Mouse (Mus musculus): Measurements from ENCODE around the gene Smo. TPM values are rescaled to one million over a fixed set of nuclear protein-coding genes. Genes with fewer than 3 reads are reported as not detected.

Smo gene
- polyA plus RNA-seq, 1 experiment from 2014 or later = 29.2 TPM

- Histone ChIP-seq H3K4me2 (ENCODE audit: low read depth, low read length) (no peak overlapping the region), H3K4me3 (ENCODE audit: low read length) (no peak overlapping the region), H3K9me3 (ENCODE audit: control insufficient read depth, low read length) (no peaks in the 10 kb centered on the region), H3K36me3 (ENCODE audit: control insufficient read depth, insufficient read depth, low read length) (no peaks in the 10 kb centered on the region), H3K27ac (ENCODE audit: low read length) (no peak overlapping the region), H3K4me1 (replicated peaks; ENCODE audit: control insufficient read depth, insufficient read depth, low read length) (no peaks in the 10 kb centered on the region), H3K27me3 (ENCODE audit: control insufficient read depth, insufficient read depth, low read depth, low read length) (no peaks in the 10 kb centered on the region), H3K9ac (ENCODE audit: low read length) (no peak overlapping the region)
- WGBS = 81% methylated on average over 3 of the region's 3 CpGs
- no peak for ATAC-seq (ENCODE audit: low read depth)
These were observed 41.9 kb downstream of the Smo start for GRCm38 (mm10) chr6:29777238-29777555.

GRCm38 (mm10) chr6:29780082-29780481, 44.8 kb downstream of the Smo start:
- no peaks in the 10 kb centered on the region for H3K4me1 ChIP-seq (replicated peaks; ENCODE audit: control insufficient read depth, insufficient read depth, low read length)
- no peak overlapping the region for H3K4me2 ChIP-seq (ENCODE audit: low read depth, low read length)
- no peaks in the 10 kb centered on the region for H3K36me3 ChIP-seq (ENCODE audit: control insufficient read depth, insufficient read depth, low read length)
- H3K9ac ChIP-seq (ENCODE audit: low read length) = no peak overlapping the region
- no peak overlapping the region for H3K27ac ChIP-seq (ENCODE audit: low read length)
- no peaks in the 10 kb centered on the region for H3K9me3 ChIP-seq (ENCODE audit: control insufficient read depth, low read length)
- no peaks in the 10 kb centered on the region for H3K27me3 ChIP-seq (ENCODE audit: control insufficient read depth, insufficient read depth, low read depth, low read length)
- ATAC-seq (ENCODE audit: low read depth) = no peak
- no peak overlapping the region for H3K4me3 ChIP-seq (ENCODE audit: low read length)

GRCm38 (mm10) chr6:29780571-29780970, 45.3 kb downstream of the Smo start:
- WGBS = 92% methylated on average over 2 of the region's 2 CpGs
- H3K9me3 ChIP-seq (ENCODE audit: control insufficient read depth, low read length) = no peaks in the 10 kb centered on the region

GRCm38 (mm10) chr6:29782239-29782638, 46.9 kb downstream of the Smo start:
- Histone ChIP-seq H3K27me3 (ENCODE audit: control insufficient read depth, insufficient read depth, low read depth, low read length) (no peaks in the 10 kb centered on the region), H3K27ac (ENCODE audit: low read length) (no peak overlapping the region), H3K4me1 (replicated peaks; ENCODE audit: control insufficient read depth, insufficient read depth, low read length) (no peaks in the 10 kb centered on the region), H3K9me3 (ENCODE audit: control insufficient read depth, low read length) (no peaks in the 10 kb centered on the region), H3K36me3 (ENCODE audit: control insufficient read depth, insufficient read depth, low read length) (no peaks in the 10 kb centered on the region), H3K9ac (ENCODE audit: low read length) (no peak overlapping the region), H3K4me2 (ENCODE audit: low read depth, low read length) (no peak overlapping the region), H3K4me3 (ENCODE audit: low read length) (no peak overlapping the region)
- no peak for ATAC-seq (ENCODE audit: low read depth)
- WGBS = 41% methylated on average over 1 of the region's 1 CpGs

More at GRCm38 (mm10) chr6:29780571-29780970, 45.3 kb downstream of the Smo start:
- Histone ChIP-seq H3K27me3 (ENCODE audit: control insufficient read depth, insufficient read depth, low read depth, low read length) (no peaks in the 10 kb centered on the region), H3K36me3 (ENCODE audit: control insufficient read depth, insufficient read depth, low read length) (no peaks in the 10 kb centered on the region), H3K4me2 (ENCODE audit: low read depth, low read length) (no peak overlapping the region), H3K27ac (ENCODE audit: low read length) (no peak overlapping the region), H3K4me3 (ENCODE audit: low read length) (no peak overlapping the region), H3K9ac (ENCODE audit: low read length) (no peak overlapping the region), H3K4me1 (replicated peaks; ENCODE audit: control insufficient read depth, insufficient read depth, low read length) (no peaks in the 10 kb centered on the region)
- ATAC-seq (ENCODE audit: low read depth) = no peak

GRCm38 (mm10) chr6:29783960-29784359, 48.7 kb downstream of the Smo start:
- Histone ChIP-seq H3K4me1 (replicated peaks; ENCODE audit: control insufficient read depth, insufficient read depth, low read length) (no peaks in the 10 kb centered on the region), H3K4me2 (ENCODE audit: low read depth, low read length) (no peak overlapping the region), H3K27me3 (ENCODE audit: control insufficient read depth, insufficient read depth, low read depth, low read length) (no peaks in the 10 kb centered on the region), H3K9ac (ENCODE audit: low read length) (no peak overlapping the region), H3K36me3 (ENCODE audit: control insufficient read depth, insufficient read depth, low read length) (no peaks in the 10 kb centered on the region), H3K4me3 (ENCODE audit: low read length) (no peak overlapping the region), H3K27ac (ENCODE audit: low read length) (no peak overlapping the region), H3K9me3 (ENCODE audit: control insufficient read depth, low read length) (no peaks in the 10 kb centered on the region)
- no peak for ATAC-seq (ENCODE audit: low read depth)
- 84% methylated on average over 6 of the region's 6 CpGs for WGBS

GRCm38 (mm10) chr6:29784413-29785021, 49.2 kb downstream of the Smo start:
- H3K36me3 ChIP-seq (ENCODE audit: control insufficient read depth, insufficient read depth, low read length) = no peaks in the 10 kb centered on the region
- no peaks in the 10 kb centered on the region for H3K27me3 ChIP-seq (ENCODE audit: control insufficient read depth, insufficient read depth, low read depth, low read length)
- 85% methylated on average over 3 of the region's 3 CpGs for WGBS
- no peak overlapping the region for H3K27ac ChIP-seq (ENCODE audit: low read length)
- H3K9ac ChIP-seq (ENCODE audit: low read length) = no peak overlapping the region
- no peaks in the 10 kb centered on the region for H3K4me1 ChIP-seq (replicated peaks; ENCODE audit: control insufficient read depth, insufficient read depth, low read length)
- ATAC-seq (ENCODE audit: low read depth) = no peak
- H3K4me2 ChIP-seq (ENCODE audit: low read depth, low read length) = no peak overlapping the region
- no peak overlapping the region for H3K4me3 ChIP-seq (ENCODE audit: low read length)
- no peaks in the 10 kb centered on the region for H3K9me3 ChIP-seq (ENCODE audit: control insufficient read depth, low read length)

- no peak for ATAC-seq (ENCODE audit: low read depth)
- 68% methylated on average over 5 of the region's 5 CpGs for WGBS
These were observed 50.5 kb downstream of the Smo start for GRCm38 (mm10) chr6:29785759-29786158.

GRCm38 (mm10) chr6:29788779-29789350, 53.6 kb downstream of the Smo start:
- Histone ChIP-seq H3K27me3 (ENCODE audit: control insufficient read depth, insufficient read depth, low read depth, low read length) (no peaks in the 10 kb centered on the region), H3K9ac (ENCODE audit: low read length) (no peak overlapping the region), H3K9me3 (ENCODE audit: control insufficient read depth, low read length) (no peaks in the 10 kb centered on the region), H3K4me3 (ENCODE audit: low read length) (no peak overlapping the region), H3K4me2 (ENCODE audit: low read depth, low read length) (no peak overlapping the region), H3K4me1 (replicated peaks; ENCODE audit: control insufficient read depth, insufficient read depth, low read length) (no peaks in the 10 kb centered on the region), H3K27ac (ENCODE audit: low read length) (no peak overlapping the region), H3K36me3 (ENCODE audit: control insufficient read depth, insufficient read depth, low read length) (no peaks in the 10 kb centered on the region)
- ATAC-seq (ENCODE audit: low read depth) = no peak
- WGBS = 59% methylated on average over 3 of the region's 3 CpGs

More at GRCm38 (mm10) chr6:29785759-29786158, 50.5 kb downstream of the Smo start:
- no peaks in the 10 kb centered on the region for H3K9me3 ChIP-seq (ENCODE audit: control insufficient read depth, low read length)
- no peak overlapping the region for H3K4me3 ChIP-seq (ENCODE audit: low read length)
- H3K4me1 ChIP-seq (replicated peaks; ENCODE audit: control insufficient read depth, insufficient read depth, low read length) = no peaks in the 10 kb centered on the region
- no peak overlapping the region for H3K4me2 ChIP-seq (ENCODE audit: low read depth, low read length)
- H3K9ac ChIP-seq (ENCODE audit: low read length) = no peak overlapping the region
- no peak overlapping the region for H3K27ac ChIP-seq (ENCODE audit: low read length)
- H3K27me3 ChIP-seq (ENCODE audit: control insufficient read depth, insufficient read depth, low read depth, low read length) = no peaks in the 10 kb centered on the region
- no peaks in the 10 kb centered on the region for H3K36me3 ChIP-seq (ENCODE audit: control insufficient read depth, insufficient read depth, low read length)

- Histone ChIP-seq H3K9me3 (ENCODE audit: control insufficient read depth, low read length) (no peaks in the 10 kb centered on the region), H3K9ac (ENCODE audit: low read length) (no peak overlapping the region), H3K4me1 (replicated peaks; ENCODE audit: control insufficient read depth, insufficient read depth, low read length) (no peaks in the 10 kb centered on the region), H3K27me3 (ENCODE audit: control insufficient read depth, insufficient read depth, low read depth, low read length) (no peaks in the 10 kb centered on the region), H3K27ac (ENCODE audit: low read length) (no peak overlapping the region), H3K4me3 (ENCODE audit: low read length) (no peak overlapping the region), H3K4me2 (ENCODE audit: low read depth, low read length) (no peak overlapping the region), H3K36me3 (ENCODE audit: control insufficient read depth, insufficient read depth, low read length) (no peaks in the 10 kb centered on the region)
- WGBS = 79% methylated on average over 3 of the region's 3 CpGs
- no peak for ATAC-seq (ENCODE audit: low read depth)
These were observed 54.9 kb downstream of the Smo start for GRCm38 (mm10) chr6:29790014-29790698.
